Mouse (Mus musculus): ENCODE data around the gene Spi1. TPM values are rescaled to one million over a fixed set of nuclear protein-coding genes. Genes with fewer than 3 reads are reported as not detected.

Gene Spi1
- polyA plus RNA-seq, 1 experiment from 2014 or later: 4.5 TPM

DNA sequence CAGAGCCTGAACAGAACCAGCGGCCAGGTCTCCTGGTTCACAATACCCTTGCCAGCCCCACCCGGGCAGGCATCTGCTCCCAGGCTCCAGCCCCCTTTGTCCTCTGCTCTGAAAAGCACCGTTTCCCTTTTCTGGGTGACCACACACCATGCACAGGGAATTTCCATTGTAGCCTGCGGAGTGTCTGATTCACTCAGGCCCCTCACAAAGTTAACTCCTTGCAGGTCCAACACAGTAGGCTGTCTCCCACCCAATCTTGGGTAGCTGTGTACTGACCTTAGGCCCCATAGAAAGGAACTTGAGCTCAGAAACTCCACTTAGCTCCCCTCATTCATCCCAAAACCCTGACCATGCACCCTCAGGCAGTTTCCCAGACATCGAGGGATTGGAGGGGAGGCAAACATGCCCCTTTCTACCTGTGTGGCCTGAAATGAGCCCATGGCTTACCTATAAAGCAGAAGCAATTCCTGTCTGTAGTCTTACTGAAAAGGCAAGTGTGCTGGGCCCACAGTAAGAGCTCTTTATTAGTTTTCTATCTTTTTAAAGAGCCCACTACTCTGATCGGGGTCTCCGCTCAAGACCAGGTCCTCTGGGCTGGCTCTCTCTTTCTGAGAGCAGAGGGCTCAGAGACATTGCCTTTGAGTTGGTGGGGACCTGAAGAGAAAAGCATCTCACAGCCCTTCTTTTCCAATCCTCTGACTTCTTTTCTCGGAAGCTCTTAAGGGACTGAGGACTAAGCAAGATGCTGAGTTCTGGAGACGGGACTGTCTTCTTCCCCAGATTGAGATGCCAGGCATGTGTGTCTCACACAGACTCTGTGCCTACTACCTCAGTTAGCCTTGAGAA is 4.4 kb downstream of the Spi1 start:
- Histone ChIP-seq H3K4me1 (ENCODE audit: control insufficient read depth, insufficient read depth, low read length) (no peaks in the 10 kb centered on the region), H3K4me2 (no peak overlapping the region), H3K9me3 (ENCODE audit: control insufficient read depth, low read length) (no peaks in the 10 kb centered on the region), H3K9ac (ENCODE audit: low read length) (no peak overlapping the region), H3K36me3 (ENCODE audit: control insufficient read depth, insufficient read depth, low read length) (no peaks in the 10 kb centered on the region), H3K4me3 (ENCODE audit: low read depth, low read length) (no peak overlapping the region), H3K27me3 (ENCODE audit: control insufficient read depth, insufficient read depth, low read length) (no peaks in the 10 kb centered on the region), H3K27ac (ENCODE audit: low read depth, low read length) (no peak overlapping the region)
- 60% methylated on average over 9 of the region's 9 CpGs for WGBS
- ATAC-seq (ENCODE audit: low FRiP score): no peak
- DNase-seq (ENCODE audit: low spot score, missing footprints): no peak

GRCm38 (mm10) chr2:91087453-91087852 is 5.3 kb downstream of the Spi1 start:
- no peak for DNase-seq (ENCODE audit: low spot score, missing footprints)
- Histone ChIP-seq H3K9ac (ENCODE audit: low read length) (no peak overlapping the region), H3K4me1 (ENCODE audit: control insufficient read depth, insufficient read depth, low read length) (no peaks in the 10 kb centered on the region), H3K36me3 (ENCODE audit: control insufficient read depth, insufficient read depth, low read length) (no peaks in the 10 kb centered on the region), H3K9me3 (ENCODE audit: control insufficient read depth, low read length) (no peaks in the 10 kb centered on the region), H3K4me2 (no peak overlapping the region), H3K4me3 (ENCODE audit: low read depth, low read length) (no peak overlapping the region), H3K27ac (ENCODE audit: low read depth, low read length) (no peak overlapping the region), H3K27me3 (ENCODE audit: control insufficient read depth, insufficient read depth, low read length) (no peaks in the 10 kb centered on the region)
- 86% methylated on average over 9 of the region's 9 CpGs for WGBS
- ATAC-seq (ENCODE audit: low FRiP score): no peak

- DNase-seq (ENCODE audit: low spot score, missing footprints) (no peak), ATAC-seq (ENCODE audit: low FRiP score) (no peak)
- Histone ChIP-seq H3K4me3 (ENCODE audit: low read depth, low read length) (no peak overlapping the region), H3K27me3 (ENCODE audit: control insufficient read depth, insufficient read depth, low read length) (no peaks in the 10 kb centered on the region), H3K9ac (ENCODE audit: low read length) (no peak overlapping the region), H3K4me2 (no peak overlapping the region), H3K27ac (ENCODE audit: low read depth, low read length) (no peak overlapping the region), H3K9me3 (ENCODE audit: control insufficient read depth, low read length) (no peaks in the 10 kb centered on the region), H3K4me1 (ENCODE audit: control insufficient read depth, insufficient read depth, low read length) (no peaks in the 10 kb centered on the region), H3K36me3 (ENCODE audit: control insufficient read depth, insufficient read depth, low read length) (no peaks in the 10 kb centered on the region)
- WGBS: 86% methylated on average over 9 of the region's 9 CpGs
Observed at GRCm38 (mm10) chr2:91088987-91089386, 6.8 kb downstream of the Spi1 start.

- 81% methylated on average over 6 of the region's 6 CpGs for WGBS
- Histone ChIP-seq H3K9me3 (ENCODE audit: control insufficient read depth, low read length) (no peaks in the 10 kb centered on the region), H3K4me3 (ENCODE audit: low read depth, low read length) (no peak overlapping the region), H3K9ac (ENCODE audit: low read length) (no peak overlapping the region), H3K27ac (ENCODE audit: low read depth, low read length) (no peak overlapping the region), H3K36me3 (ENCODE audit: control insufficient read depth, insufficient read depth, low read length) (no peaks in the 10 kb centered on the region), H3K27me3 (ENCODE audit: control insufficient read depth, insufficient read depth, low read length) (no peaks in the 10 kb centered on the region), H3K4me1 (ENCODE audit: control insufficient read depth, insufficient read depth, low read length) (no peaks in the 10 kb centered on the region), H3K4me2 (no peak overlapping the region)
- DNase-seq (ENCODE audit: low spot score, missing footprints) (no peak), ATAC-seq (ENCODE audit: low FRiP score) (no peak)
Observed at GRCm38 (mm10) chr2:91090208-91090607, 8.0 kb downstream of the Spi1 start.

DNA sequence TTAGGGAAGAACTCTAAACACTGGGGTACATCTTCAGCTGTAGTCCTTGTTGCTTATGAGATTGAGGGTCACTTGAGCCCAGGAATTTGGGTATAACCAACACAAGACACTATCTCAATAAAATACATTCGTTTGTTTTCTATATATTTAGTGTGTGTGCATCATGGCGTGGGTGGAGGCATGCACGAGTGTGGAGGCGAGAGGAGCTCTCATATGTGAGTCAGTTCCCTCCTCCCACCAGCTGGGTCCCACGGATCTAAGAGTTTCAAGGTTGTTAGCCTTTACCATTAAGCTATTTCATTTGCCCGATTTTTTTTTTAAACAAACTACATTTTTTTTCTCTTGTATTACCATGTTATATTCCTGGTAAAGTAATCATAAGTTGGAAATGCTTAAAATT is 8.6 kb downstream of the Spi1 start:
- WGBS: 77% methylated on average over 6 of the region's 6 CpGs
- Histone ChIP-seq H3K9me3 (ENCODE audit: control insufficient read depth, low read length) (no peaks in the 10 kb centered on the region), H3K9ac (ENCODE audit: low read length) (no peak overlapping the region), H3K4me3 (ENCODE audit: low read depth, low read length) (no peak overlapping the region), H3K27ac (ENCODE audit: low read depth, low read length) (no peak overlapping the region), H3K27me3 (ENCODE audit: control insufficient read depth, insufficient read depth, low read length) (no peaks in the 10 kb centered on the region), H3K4me1 (ENCODE audit: control insufficient read depth, insufficient read depth, low read length) (no peaks in the 10 kb centered on the region), H3K36me3 (ENCODE audit: control insufficient read depth, insufficient read depth, low read length) (no peaks in the 10 kb centered on the region), H3K4me2 (no peak overlapping the region)
- DNase-seq (ENCODE audit: low spot score, missing footprints): no peak
- ATAC-seq (ENCODE audit: low FRiP score): no peak

- no peaks in the 10 kb centered on the region for H3K4me1 ChIP-seq (ENCODE audit: control insufficient read depth, insufficient read depth, low read length)
- DNase-seq (ENCODE audit: low spot score, missing footprints) (no peak), ATAC-seq (ENCODE audit: low FRiP score) (no peak)
- no peak overlapping the region for H3K4me2 ChIP-seq
- H3K9me3 ChIP-seq (ENCODE audit: control insufficient read depth, low read length): no peaks in the 10 kb centered on the region
- H3K27me3 ChIP-seq (ENCODE audit: control insufficient read depth, insufficient read depth, low read length): no peaks in the 10 kb centered on the region
- no peaks in the 10 kb centered on the region for H3K36me3 ChIP-seq (ENCODE audit: control insufficient read depth, insufficient read depth, low read length)
- WGBS: 76% methylated on average over 14 of the region's 14 CpGs
- no peak overlapping the region for H3K27ac ChIP-seq (ENCODE audit: low read depth, low read length)
- no peak overlapping the region for H3K4me3 ChIP-seq (ENCODE audit: low read depth, low read length)
- no peak overlapping the region for H3K9ac ChIP-seq (ENCODE audit: low read length)
Observed at GRCm38 (mm10) chr2:91096524-91096923, 14.3 kb downstream of the Spi1 start.

DNA sequence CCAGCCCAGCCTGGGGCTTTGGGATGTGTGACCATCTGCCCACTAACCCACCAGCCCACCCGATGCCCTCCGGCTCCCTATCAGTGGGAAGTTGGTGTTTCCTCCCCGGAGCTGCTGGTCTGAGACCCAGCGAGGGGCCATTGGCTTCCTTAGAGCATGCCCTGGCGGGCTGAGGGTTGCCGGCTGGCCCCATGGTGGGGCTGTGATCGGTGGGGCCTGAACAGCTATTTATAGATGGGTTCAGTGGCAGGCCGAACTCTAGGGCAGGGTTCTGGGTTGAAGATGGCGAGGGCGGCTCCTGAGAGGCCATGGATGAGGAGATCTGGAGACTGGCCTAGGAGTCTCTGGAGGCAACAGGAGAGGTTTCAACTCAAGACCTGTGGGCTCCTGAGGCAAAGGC is 14.8 kb downstream of the Spi1 start:
- no peak for ATAC-seq (ENCODE audit: low FRiP score)
- no peak overlapping the region for H3K27ac ChIP-seq (ENCODE audit: low read depth, low read length)
- 74% methylated on average over 10 of the region's 10 CpGs for WGBS

DNA sequence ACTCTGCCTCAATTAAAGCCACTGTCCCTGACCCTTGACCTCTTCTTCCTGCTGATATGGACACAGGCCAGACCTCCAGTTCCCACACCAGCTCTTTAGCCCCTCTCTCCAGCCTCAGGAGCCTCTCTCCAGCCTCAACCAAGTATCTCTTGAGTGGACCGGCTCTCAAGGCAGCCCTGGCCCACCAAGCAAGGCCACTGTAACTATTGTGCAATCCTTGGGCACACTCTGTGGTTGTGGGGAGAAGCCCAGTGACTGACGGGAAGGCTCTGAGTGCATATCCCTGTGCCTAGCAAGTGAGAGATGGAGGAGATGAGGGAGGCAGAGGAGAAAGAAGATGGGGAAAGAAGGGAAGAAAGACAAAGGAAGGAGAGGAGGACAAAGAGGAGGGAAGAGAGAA is 16.0 kb downstream of the Spi1 start:
- Histone ChIP-seq H3K9ac (ENCODE audit: low read length) (no peak overlapping the region), H3K4me2 (no peak overlapping the region), H3K36me3 (ENCODE audit: control insufficient read depth, insufficient read depth, low read length) (no peaks in the 10 kb centered on the region), H3K4me1 (ENCODE audit: control insufficient read depth, insufficient read depth, low read length) (no peaks in the 10 kb centered on the region), H3K27ac (ENCODE audit: low read depth, low read length) (no peak overlapping the region), H3K9me3 (ENCODE audit: control insufficient read depth, low read length) (no peaks in the 10 kb centered on the region), H3K27me3 (ENCODE audit: control insufficient read depth, insufficient read depth, low read length) (no peaks in the 10 kb centered on the region), H3K4me3 (ENCODE audit: low read depth, low read length) (no peak overlapping the region)
- no peak for ATAC-seq (ENCODE audit: low FRiP score)
- 88% methylated on average over 2 of the region's 2 CpGs for WGBS
- DNase-seq (ENCODE audit: low spot score, missing footprints): no peak

More for the DNA sequence above, 14.8 kb downstream of the Spi1 start:
- Histone ChIP-seq H3K36me3 (ENCODE audit: control insufficient read depth, insufficient read depth, low read length) (no peaks in the 10 kb centered on the region), H3K9me3 (ENCODE audit: control insufficient read depth, low read length) (no peaks in the 10 kb centered on the region), H3K4me3 (ENCODE audit: low read depth, low read length) (no peak overlapping the region), H3K4me2 (no peak overlapping the region), H3K27me3 (ENCODE audit: control insufficient read depth, insufficient read depth, low read length) (no peaks in the 10 kb centered on the region), H3K4me1 (ENCODE audit: control insufficient read depth, insufficient read depth, low read length) (no peaks in the 10 kb centered on the region), H3K9ac (ENCODE audit: low read length) (no peak overlapping the region)
- DNase-seq (ENCODE audit: low spot score, missing footprints): no peak

DNA sequence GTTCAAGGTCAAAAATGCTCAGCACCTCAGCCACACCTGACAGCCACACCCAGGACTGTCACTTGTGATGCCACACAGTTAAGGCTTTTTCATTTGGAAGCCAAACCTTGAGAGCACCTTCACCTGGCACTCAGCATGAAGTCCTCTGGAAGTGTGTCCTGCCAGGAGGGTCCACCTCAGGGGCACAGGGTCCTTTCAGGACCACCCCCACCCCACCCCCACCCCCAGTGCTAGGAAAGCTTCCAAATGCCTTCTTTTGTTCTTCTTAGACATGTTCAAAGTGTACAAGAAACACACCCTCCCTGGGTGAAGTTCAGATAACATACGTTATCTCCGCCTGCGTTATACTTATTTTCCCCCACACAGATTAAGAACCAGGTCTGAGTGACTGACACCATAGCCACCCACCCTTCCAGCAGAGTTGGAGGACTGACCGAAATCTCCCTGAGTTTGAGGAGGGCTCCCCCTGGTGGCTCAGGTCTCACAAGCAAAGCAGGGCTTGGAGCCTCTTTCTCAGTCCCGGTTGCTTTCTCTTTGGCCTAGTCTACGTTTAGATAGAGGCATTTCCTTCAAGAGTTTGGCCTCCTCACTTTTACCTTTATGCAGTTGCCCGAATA is 19.0 kb downstream of the Spi1 start:
- 15% methylated on average over 7 of the region's 7 CpGs for WGBS
- Histone ChIP-seq H3K4me2 (no peak overlapping the region), H3K9me3 (ENCODE audit: control insufficient read depth, low read length) (no peaks in the 10 kb centered on the region), H3K27me3 (ENCODE audit: control insufficient read depth, insufficient read depth, low read length) (no peaks in the 10 kb centered on the region), H3K4me1 (ENCODE audit: control insufficient read depth, insufficient read depth, low read length) (no peaks in the 10 kb centered on the region), H3K36me3 (ENCODE audit: control insufficient read depth, insufficient read depth, low read length) (no peaks in the 10 kb centered on the region), H3K9ac (ENCODE audit: low read length) (no peak overlapping the region), H3K27ac (ENCODE audit: low read depth, low read length) (no peak overlapping the region), H3K4me3 (ENCODE audit: low read depth, low read length) (no peak overlapping the region)
- DNase-seq (ENCODE audit: low spot score, missing footprints) (peak; percentile 98), ATAC-seq (ENCODE audit: low FRiP score) (peak; percentile 81)
